Mouse (Mus musculus): Measurements from ENCODE around the gene Mef2b.
A peak's percentile ranks its signal among the peaks of the same experiment; 100 is the strongest.

Gene Mef2b

GRCm38 (mm10) chr8:70139026-70139857 is at the start of gene Mef2b, which contains the start of the genes Rfxank and Borcs8:
Gene Mef2b (plus strand): TSS chr8:70139711.
Gene Rfxank (minus strand): TSS chr8:70139154.
Gene Borcs8 (plus strand): TSS chr8:70139499.
- DNase-seq (ENCODE audit: low spot score): peak; percentile 99

GRCm38 (mm10) chr8:70092786-70093185 is 46.7 kb upstream of the Mef2b start:
- no peak for DNase-seq (ENCODE audit: low spot score)

GRCm38 (mm10) chr8:70099276-70099675 is 40.2 kb upstream of the Mef2b start:
- no peak for DNase-seq (ENCODE audit: low spot score)

GRCm38 (mm10) chr8:70100241-70100640 is 39.3 kb upstream of the Mef2b start:
- no peak for DNase-seq (ENCODE audit: low spot score)

GRCm38 (mm10) chr8:70104506-70104905 is 35.0 kb upstream of the Mef2b start:
- DNase-seq (ENCODE audit: low spot score): no peak

- DNase-seq (ENCODE audit: low spot score): no peak
Measured at GRCm38 (mm10) chr8:70104922-70105321, 34.6 kb upstream of the Mef2b start.

GRCm38 (mm10) chr8:70110451-70110850 is 29.1 kb upstream of the Mef2b start:
- no peak for DNase-seq (ENCODE audit: low spot score)

- no peak for DNase-seq (ENCODE audit: low spot score)
Measured at GRCm38 (mm10) chr8:70111192-70111795, 28.2 kb upstream of the Mef2b start.

- DNase-seq (ENCODE audit: low spot score): no peak
Measured at GRCm38 (mm10) chr8:70112401-70113016, 27.0 kb upstream of the Mef2b start.

GRCm38 (mm10) chr8:70114488-70114887 is 25.0 kb upstream of the Mef2b start:
- DNase-seq (ENCODE audit: low spot score): no peak

- DNase-seq (ENCODE audit: low spot score): no peak
Measured at GRCm38 (mm10) chr8:70114892-70115291, 24.6 kb upstream of the Mef2b start.

- peak; percentile 41 for DNase-seq (ENCODE audit: low spot score)
Measured at GRCm38 (mm10) chr8:70117611-70118010, 21.9 kb upstream of the Mef2b start.

GRCm38 (mm10) chr8:70118726-70119700 is 20.5 kb upstream of the Mef2b start:
- no peak for DNase-seq (ENCODE audit: low spot score)

- peak; percentile 60 for DNase-seq (ENCODE audit: low spot score)
Measured at GRCm38 (mm10) chr8:70120667-70121066, 18.8 kb upstream of the Mef2b start, which contains the start of gene Ncan. Gene Ncan (minus strand): TSS chr8:70120873.

- peak; percentile 2 for DNase-seq (ENCODE audit: low spot score)
Measured at GRCm38 (mm10) chr8:70122863-70123262, 16.6 kb upstream of the Mef2b start.

GRCm38 (mm10) chr8:70124992-70125391 is 14.5 kb upstream of the Mef2b start:
- DNase-seq (ENCODE audit: low spot score): no peak

GRCm38 (mm10) chr8:70128435-70128834 is 11.1 kb upstream of the Mef2b start:
- peak; percentile 59 for DNase-seq (ENCODE audit: low spot score)

GRCm38 (mm10) chr8:70129309-70129952 is 10.1 kb upstream of the Mef2b start:
- peak; percentile 19 for DNase-seq (ENCODE audit: low spot score)

- no peak for DNase-seq (ENCODE audit: low spot score)
Measured at GRCm38 (mm10) chr8:70130066-70130465, 9.4 kb upstream of the Mef2b start.

GRCm38 (mm10) chr8:70131166-70131883 is 8.2 kb upstream of the Mef2b start, which contains the start of gene Nr2c2ap:
Gene Nr2c2ap (plus strand): TSS chr8:70131333.
- peak; percentile 81 for DNase-seq (ENCODE audit: low spot score)

All from ovary, postnatal 36 days (tissue).